Comparison of ENCODE assay signal across 14 mouse cellular contexts in the genomic region with DNA sequence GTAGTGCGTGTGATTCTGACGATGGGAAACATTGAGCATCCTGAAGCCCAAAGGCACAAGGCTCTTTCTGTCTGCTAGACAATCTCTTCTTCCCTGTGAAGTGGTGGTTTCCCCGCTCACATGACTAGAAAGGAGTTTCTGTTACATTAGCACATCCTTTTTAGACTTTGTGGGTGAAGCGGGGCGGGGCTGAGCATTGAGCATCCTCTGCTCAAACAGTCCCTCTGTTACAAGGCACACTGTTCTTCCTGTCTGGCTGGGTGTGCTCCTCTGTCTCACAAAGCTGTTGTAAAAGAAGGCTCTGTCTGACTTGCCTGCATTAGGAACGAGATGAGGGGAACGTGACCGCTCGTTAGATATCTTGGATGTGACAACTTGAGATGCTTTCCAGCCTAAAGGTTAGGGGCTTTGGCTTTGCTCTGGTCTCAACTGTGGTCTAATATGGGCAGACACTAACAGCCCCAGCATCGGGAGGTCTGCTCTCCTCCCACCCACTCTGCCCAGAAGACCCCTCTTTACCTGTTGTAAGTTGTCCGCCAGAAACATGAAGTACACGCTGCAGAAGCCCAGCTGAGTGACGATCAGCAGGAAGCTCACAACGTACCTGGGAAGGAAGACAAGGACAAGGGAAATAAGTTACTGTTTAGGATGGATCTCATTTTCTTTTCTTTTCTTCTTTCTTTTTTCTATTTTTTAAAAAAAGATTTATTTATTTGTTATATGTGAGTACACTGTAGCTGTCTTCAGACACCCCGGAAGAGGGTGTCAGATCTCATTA. TPM values are rescaled to one million over a fixed set of nuclear protein-coding genes. Genes with fewer than 3 reads are reported as not detected.
DNase-seq lines count a peak whose midpoint lies in the region; ATAC-seq and TF ChIP-seq lines count a peak whose summit lies in the region.
"Had no signal": no experiment of that assay in that cellular context is flagged by ENCODE, and none has a peak within 500 bp of the region (broad histone marks: within the 10 kb centered on the region; RNA-seq: fewer than 3 reads in every experiment).

No protein-coding gene starts in this region.

- TF ChIP-seq CTCF in lung, adult 2 months (IDR thresholded peaks at IDR 0.05; ENCODE audit: insufficient read depth, low read length): no peak

- H3K4me1 ChIP-seq in lung, adult 2 months (ENCODE audit: control insufficient read depth, insufficient read depth, low read length): no peaks in the 10 kb centered on the region
- no peaks in the 10 kb centered on the region for H3K4me1 ChIP-seq in heart, embryonic 11.5 days (ENCODE audit: control insufficient read depth, insufficient read depth, low read length)
- H3K4me1 ChIP-seq: heart, embryonic 12.5 days; limb, embryonic 12.5 days; neural tube, embryonic 15.5 days; stomach, embryonic 15.5 days had no signal

- ATAC-seq in heart, embryonic 11.5 days (replicated peaks; ENCODE audit: insufficient number of reproducible peaks, low FRiP score, low TSS enrichment): no peak

- no peaks in the 10 kb centered on the region for H3K9me3 ChIP-seq in heart, embryonic 11.5 days (replicated peaks; ENCODE audit: control insufficient read depth, low read length)
- H3K9me3 ChIP-seq: heart, embryonic 12.5 days; kidney, embryonic 15.5 days; limb, embryonic 12.5 days; neural tube, embryonic 15.5 days; stomach, embryonic 15.5 days had no signal

- DNase-seq in lung, adult 18-20 months: peak; percentile 42 to 50
- no peak for DNase-seq in lung, adult 2 months
- peak; percentile 95 for DNase-seq in T-cell, adult 2 months (ENCODE audit: low spot score)
- peak; percentile 88 to 90 for DNase-seq in natural killer cell, adult 2 months (ENCODE audit: low spot score in 2 of 2)
- peak; percentile 90 for DNase-seq in thymus, postnatal 14 days
- DNase-seq in cerebellum, adult 11-12 months: no peak
- no peak for DNase-seq in frontal cortex, postnatal 10 days (ENCODE audit: low spot score in 2 of 2)
- DNase-seq: embryo, embryonic 11 days had no signal

- H3K27me3 ChIP-seq in heart, embryonic 11.5 days (ENCODE audit: control insufficient read depth, insufficient read depth, low read length): no peaks in the 10 kb centered on the region
- H3K27me3 ChIP-seq: heart, embryonic 12.5 days; kidney, embryonic 15.5 days; limb, embryonic 12.5 days; neural tube, embryonic 15.5 days; stomach, embryonic 15.5 days had no signal

- no peak overlapping the region for H3K27ac ChIP-seq in heart, embryonic 11.5 days (ENCODE audit: low read depth, low read length)
- H3K27ac ChIP-seq: kidney, embryonic 15.5 days; limb, embryonic 12.5 days; neural tube, embryonic 15.5 days; stomach, embryonic 15.5 days had no signal

- WGBS in lung, adult 2 months: 69% methylated on average over 15 of the region's 15 CpGs
- WGBS in heart, embryonic 11.5 days (ENCODE audit: insufficient replicate concordance): 74% methylated on average over 15 of the region's 15 CpGs

- H3K4me3 ChIP-seq in lung, adult 2 months (replicated peaks; ENCODE audit: extremely low read depth, low read depth, low read length): no peak overlapping the region
- no peak overlapping the region for H3K4me3 ChIP-seq in heart, embryonic 11.5 days (ENCODE audit: low read depth, low read length)
- H3K4me3 ChIP-seq: heart, embryonic 12.5 days; kidney, embryonic 15.5 days; limb, embryonic 12.5 days; neural tube, embryonic 15.5 days; stomach, embryonic 15.5 days had no signal

- TF ChIP-seq POLR2A in lung, adult 2 months (IDR thresholded peaks at IDR 0.05; ENCODE audit: borderline replicate concordance, extremely low read depth, low read depth, low read length): no peak

- H3K9ac ChIP-seq in heart, embryonic 11.5 days (ENCODE audit: low read depth, low read length): no peak overlapping the region
- H3K9ac ChIP-seq: heart, embryonic 12.5 days; kidney, embryonic 15.5 days; limb, embryonic 12.5 days; neural tube, embryonic 15.5 days; stomach, embryonic 15.5 days had no signal

- no peak overlapping the region for H3K4me2 ChIP-seq in heart, embryonic 11.5 days
- H3K4me2 ChIP-seq: heart, embryonic 12.5 days; kidney, embryonic 15.5 days; limb, embryonic 12.5 days; neural tube, embryonic 15.5 days; stomach, embryonic 15.5 days had no signal

- H3K36me3 ChIP-seq in heart, embryonic 11.5 days (ENCODE audit: control insufficient read depth, insufficient read depth, low read length): no peaks in the 10 kb centered on the region
- H3K36me3 ChIP-seq: heart, embryonic 12.5 days; kidney, embryonic 15.5 days; limb, embryonic 12.5 days; neural tube, embryonic 15.5 days; stomach, embryonic 15.5 days had no signal

RNA-seq across cellular contexts. Expression of a gene that starts 14.5 kb away (rescaled TPM):
- 0.18 and 0.22 TPM in 2 replicates for polyA plus RNA-seq in lung, adult 2 months (2012; rRNA removed)
- polyA plus RNA-seq in heart, embryonic 11.5 days (2014; fragmentation: Nextera tagmentation; extraction: Ambion mirVana): not detected in 2 replicates
- polyA plus RNA-seq: heart, embryonic 12.5 days; kidney, embryonic 15.5 days; limb, embryonic 12.5 days; neural tube, embryonic 15.5 days had no signal

RNA-seq across cellular contexts. Expression of a gene that starts 39.0 kb away (rescaled TPM):
- 50.9 and 70.4 TPM in 2 replicates for polyA plus RNA-seq in lung, adult 2 months (2012; rRNA removed)
- polyA plus RNA-seq in heart, embryonic 11.5 days (2014; fragmentation: Nextera tagmentation; extraction: Ambion mirVana): 50.0 and 51.9 TPM in 2 replicates

RNA-seq across cellular contexts. Expression of a gene that starts 47.9 kb away (rescaled TPM):
- polyA plus RNA-seq in lung, adult 2 months (2012; rRNA removed): 75.9 and 90.6 TPM in 2 replicates
- 3.5 TPM in 2 replicates for polyA plus RNA-seq in heart, embryonic 11.5 days (2014; fragmentation: Nextera tagmentation; extraction: Ambion mirVana)

RNA-seq across cellular contexts. Expression of a gene that starts 59.0 kb away (rescaled TPM):
- polyA plus RNA-seq in lung, adult 2 months (2012; rRNA removed): 2.2 and 4.1 TPM in 2 replicates
- 16.5 and 17.1 TPM in 2 replicates for polyA plus RNA-seq in heart, embryonic 11.5 days (2014; fragmentation: Nextera tagmentation; extraction: Ambion mirVana)

Comparison
In these comparisons a context has a peak if more than half of its experiments do, and no peak if none do; other contexts are left out.
1. DNase-seq: peak in lung, adult 18-20 months (2 of 2), T-cell, adult 2 months (single experiment), natural killer cell, adult 2 months (2 of 2) and thymus, postnatal 14 days (single experiment); none in lung, adult 2 months (single experiment), cerebellum, adult 11-12 months (single experiment) and frontal cortex, postnatal 10 days (0 of 2).
2. RNA of a gene that starts 47.9 kb away (polyA plus RNA-seq): 75.9 to 90.6 TPM in lung, adult 2 months; 3.5 TPM in heart, embryonic 11.5 days; every median in the first group is over 10 times any median in the second.